ENCODE assay signal across 23 mouse cellular contexts in genomic region chr3:102462703-102463336, GRCm38 (mm10). TPM values are rescaled to one million over a fixed set of nuclear protein-coding genes. Genes with fewer than 3 reads are reported as not detected.
"Had no signal": no experiment of that assay in that cellular context is flagged by ENCODE, and none has a peak within 500 bp of the region (broad histone marks: within the 10 kb centered on the region; RNA-seq: fewer than 3 reads in every experiment).

No protein-coding gene starts in this region.

- H3K4me1 ChIP-seq: kidney, embryonic 15.5 days; neural tube, embryonic 12.5 days; neural tube, embryonic 15.5 days had no signal

- DNase-seq: kidney, adult 8-10 months; kidney, postnatal 10 days; kidney, postnatal 4 days; left cerebral cortex, postnatal 4 days; liver, postnatal 0 days; lung, embryonic 14.5 days; lung, postnatal 4 days; midbrain, embryonic 14.5 days; right cerebral cortex, adult 18-20 months; right cerebral cortex, postnatal 14 days; right cerebral cortex, postnatal 4 days; thymus, adult 18-20 months; thymus, postnatal 36 days had no signal

- H3K27me3 ChIP-seq: limb, embryonic 15.5 days; neural tube, embryonic 12.5 days had no signal

- H3K27ac ChIP-seq: kidney, embryonic 15.5 days; limb, embryonic 12.5 days; limb, embryonic 15.5 days; liver, embryonic 14.5 days; neural tube, embryonic 12.5 days; neural tube, embryonic 15.5 days; stomach, postnatal 0 days had no signal

- H3K9ac ChIP-seq: kidney, embryonic 15.5 days; limb, embryonic 12.5 days; limb, embryonic 15.5 days; liver, embryonic 14.5 days; liver, postnatal 0 days; lung, embryonic 14.5 days; neural tube, embryonic 12.5 days; neural tube, embryonic 15.5 days had no signal

- H3K4me3 ChIP-seq: kidney, embryonic 15.5 days; limb, embryonic 12.5 days; limb, embryonic 15.5 days; neural tube, embryonic 12.5 days; neural tube, embryonic 15.5 days had no signal

- H3K36me3 ChIP-seq: kidney, embryonic 15.5 days; limb, embryonic 12.5 days; limb, embryonic 15.5 days; neural tube, embryonic 12.5 days; neural tube, embryonic 15.5 days had no signal

- H3K9me3 ChIP-seq: kidney, embryonic 15.5 days; limb, embryonic 12.5 days; limb, embryonic 15.5 days; neural tube, embryonic 12.5 days; neural tube, embryonic 15.5 days had no signal

- H3K4me2 ChIP-seq: kidney, embryonic 15.5 days; limb, embryonic 12.5 days; limb, embryonic 15.5 days; liver, embryonic 11.5 days; lung, embryonic 14.5 days; midbrain, embryonic 11.5 days; neural tube, embryonic 12.5 days; neural tube, embryonic 15.5 days had no signal

- ATAC-seq: liver, postnatal 0 days; lung, postnatal 0 days had no signal

RNA-seq across cellular contexts. Expression of gene Ngf, which starts 6.9 kb away (rescaled TPM):
- polyA plus RNA-seq: liver, embryonic 11.5 days had no signal
